ENCODE assay signal across 8 mouse cellular contexts in the genomic region with DNA sequence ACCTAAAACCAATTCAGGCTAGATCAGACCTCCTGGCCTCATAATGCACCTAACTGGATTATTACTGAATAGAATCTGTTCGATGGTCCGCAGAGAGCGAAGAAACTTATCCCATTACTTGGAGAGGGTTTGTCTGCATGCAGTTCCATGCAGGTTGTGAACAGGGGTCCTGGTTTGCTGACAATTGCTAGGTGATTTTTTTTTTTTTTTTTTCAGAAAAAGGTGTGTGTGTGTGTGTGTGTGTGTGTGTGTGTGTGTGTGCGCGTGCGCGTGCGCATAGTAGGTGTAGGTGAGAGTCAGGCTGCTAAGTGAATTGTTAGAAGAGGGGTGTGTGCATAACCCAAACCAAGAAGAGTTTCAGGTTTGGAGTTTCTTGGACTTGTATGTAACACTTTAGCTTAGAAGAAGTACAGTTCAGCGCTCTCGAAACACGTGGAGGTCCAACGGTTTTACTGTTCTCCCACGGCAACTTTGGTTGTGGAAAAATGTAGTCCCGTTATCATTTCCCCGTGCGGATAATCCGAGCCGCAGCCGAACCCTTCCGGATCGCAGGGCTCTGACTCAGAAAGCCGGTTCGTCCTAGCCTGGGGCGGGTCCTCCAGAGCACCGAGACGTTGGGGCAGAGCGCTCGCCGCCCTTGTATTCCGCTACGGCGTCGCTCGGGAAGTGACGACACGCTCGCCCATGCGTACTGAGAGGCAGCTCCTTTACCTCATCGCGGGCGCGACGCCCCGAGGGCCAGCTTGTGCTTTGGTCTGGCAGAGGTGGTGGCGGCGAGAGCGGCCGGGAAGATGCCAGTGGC. TPM values are rescaled to one million over a fixed set of nuclear protein-coding genes. Genes with fewer than 3 reads are reported as not detected.
DNase-seq lines count a peak whose midpoint lies in the region; ATAC-seq and TF ChIP-seq lines count a peak whose summit lies in the region.

A gene (plus strand): TSS at position 223 of the 802 bp plus-strand sequence.

- peaks cover 2% of the 10 kb centered on the region; the same call in 1 of the 2 replicates for H3K4me1 ChIP-seq in cortical plate, adult 2 months (ENCODE audit: control insufficient read depth, insufficient read depth, low read length)
- H3K4me1 ChIP-seq in megakaryocyte, embryonic 14.5 days = peaks cover 41% of the 10 kb centered on the region

- H3K27me3 ChIP-seq in megakaryocyte, embryonic 14.5 days (replicated peaks) = peaks cover 4% of the 10 kb centered on the region

- peak; percentile 94 to 96 for DNase-seq in gastrocnemius, adult 8-10 months (ENCODE audit: low spot score in 2 of 2)
- peak; percentile 87 for DNase-seq in hindlimb bud, embryonic 11.5 days (ENCODE audit: extremely low spot score, low read depth, low spot score)
- peak; percentile 95 to 99 for DNase-seq in left cerebral cortex, adult 8-10 months (ENCODE audit: low spot score in 2 of 2)
- peak; percentile 98 to 99 for DNase-seq in right cerebral cortex, postnatal 10 days (ENCODE audit: low spot score in 2 of 2)
- peak; percentile 98 for DNase-seq in urinary bladder, postnatal 25 days (ENCODE audit: low spot score)

- TF ChIP-seq POLR2A in cortical plate, adult 2 months (IDR thresholded peaks at IDR 0.05; ENCODE audit: extremely low read depth, insufficient read depth, low read length) = peak; percentile 84; the same call in 1 of the 2 replicates

- no peak for TF ChIP-seq CTCF in cortical plate, adult 2 months (IDR thresholded peaks at IDR 0.05; ENCODE audit: extremely low read depth, insufficient read depth, low read length)

- peak; percentile 98 for ATAC-seq in activated CD4-positive, CD25-positive, alpha-beta regulatory T cell, adult 4 months

- peak within 1 kb of the TSS; percentile 91 for H3K4me3 ChIP-seq in cortical plate, adult 2 months (ENCODE audit: insufficient read depth, low read length)
- H3K4me3 ChIP-seq in megakaryocyte, embryonic 14.5 days (replicated peaks) = peak within 1 kb of the TSS; percentile 97

- H3K9me3 ChIP-seq in megakaryocyte, embryonic 14.5 days = peaks cover 6% of the 10 kb centered on the region; the same call in 1 of the 2 replicates

- H3K27ac ChIP-seq in cortical plate, adult 2 months (ENCODE audit: insufficient read depth, low read length) = no peak within 1 kb of the TSS

- H3K36me3 ChIP-seq in megakaryocyte, embryonic 14.5 days (replicated peaks; ENCODE audit: low read length) = peaks cover 27% of the 10 kb centered on the region

RNA-seq across cellular contexts. Expression of the gene that starts here (rescaled TPM):
- polyA plus RNA-seq in activated CD4-positive, CD25-positive, alpha-beta regulatory T cell, adult 4 months (2017; shearing (Covaris generic)) = 100 to 1,000 TPM in 1 of 2 experiments, 10 to 100 TPM in 1; 99.5 to 132 TPM
- 110 and 111 TPM in 2 replicates for polyA plus RNA-seq in cortical plate, adult 2 months (2012; rRNA removed)
- 100 to 1,000 TPM in 2 of 4 experiments, 10 to 100 TPM in 2; 89.9 to 149 (median 110) TPM for total RNA-seq in gastrocnemius, adult 8-10 months (2022)
- 100 to 1,000 TPM; 109 to 160 (median 131) TPM for total RNA-seq in left cerebral cortex, adult 8-10 months (2022)
- polyA plus RNA-seq in megakaryocyte, embryonic 14.5 days (2012; ENCODE audit: insufficient read depth, low replicate concordance) = 8.6 TPM in 1 of 2 replicates, not detected in the other

Comparison
In these comparisons a context has a peak if more than half of its experiments do, and no peak if none do; other contexts are left out.
1. RNA of the gene that starts here (polyA plus RNA-seq): 99.5 to 132 TPM in activated CD4-positive, CD25-positive, alpha-beta regulatory T cell, adult 4 months and 110 to 111 TPM in cortical plate, adult 2 months; 8.6 TPM in megakaryocyte, embryonic 14.5 days; every median in the first group is over 10 times any median in the second.
2. Peak in every context shown above with its lines, with median percentiles within 50 percentile points of each other: DNase-seq.